Mouse (Mus musculus) intestine, embryonic 15.5 days (tissue): ENCODE measurements at regions not wholly inside any gene's neighbourhood (a gene's known extent, or its start where the extent isn't known, plus 50 kb on each side); places are given as distances from the start of the nearest gene placed in this dataset.

Experiments used
- ATAC-seq: fragments of 200-750 bp; cut with Nextera tagmentation; 2 replicates; pipeline ENCODE4 v1.8.0; 2017; ENCODE audit warnings: moderate TSS enrichment, moderate library complexity
- H3K27ac ChIP-seq: fragments of 300-500 bp; sonication (generic); 2 replicates; pipeline ENCODE4 v1.5.1; 2015; ENCODE audit warnings: mild to moderate bottlenecking, inconsistent platforms
- H3K27me3 ChIP-seq: fragments of 300-500 bp; sonication (generic); replicated peaks from 2 replicates; pipeline ENCODE4 v1.6.1; 2015; ENCODE audit warnings: inconsistent platforms
- H3K36me3 ChIP-seq: fragments of 300-500 bp; sonication (generic); 2 replicates; pipeline ENCODE4 v1.6.1; 2015; ENCODE audit warnings: inconsistent platforms
- H3K4me1 ChIP-seq: fragments of 300-500 bp; sonication (generic); replicated peaks from 2 replicates; pipeline ENCODE4 v1.6.1; 2015; ENCODE audit warnings: inconsistent platforms
- H3K4me2 ChIP-seq: fragments of 300-500 bp; sonication (generic); replicated peaks from 2 replicates; pipeline ENCODE4 v1.6.1; 2015; ENCODE audit warnings: mild to moderate bottlenecking, inconsistent platforms
- H3K4me3 ChIP-seq: fragments of 300-500 bp; sonication (generic); replicated peaks from 2 replicates; pipeline ENCODE4 v1.5.1; 2015; ENCODE audit warnings: inconsistent platforms
- H3K9ac ChIP-seq: fragments of 300-500 bp; sonication (generic); 2 replicates; pipeline ENCODE4 v1.6.1; 2015; ENCODE audit warnings: inconsistent platforms
- H3K9me3 ChIP-seq: fragments of 300-500 bp; sonication (generic); 2 replicates; pipeline ENCODE4 v1.6.1; 2016; ENCODE audit warnings: inconsistent platforms
- WGBS: fragments of 180-500 bp; shearing (Covaris S2); methylation state at CpG from one replicate; pipeline ENCODE4 v1.1.7; 2015; 5-methylcytosine and 5-hydroxymethylcytosine counted together

DNA sequence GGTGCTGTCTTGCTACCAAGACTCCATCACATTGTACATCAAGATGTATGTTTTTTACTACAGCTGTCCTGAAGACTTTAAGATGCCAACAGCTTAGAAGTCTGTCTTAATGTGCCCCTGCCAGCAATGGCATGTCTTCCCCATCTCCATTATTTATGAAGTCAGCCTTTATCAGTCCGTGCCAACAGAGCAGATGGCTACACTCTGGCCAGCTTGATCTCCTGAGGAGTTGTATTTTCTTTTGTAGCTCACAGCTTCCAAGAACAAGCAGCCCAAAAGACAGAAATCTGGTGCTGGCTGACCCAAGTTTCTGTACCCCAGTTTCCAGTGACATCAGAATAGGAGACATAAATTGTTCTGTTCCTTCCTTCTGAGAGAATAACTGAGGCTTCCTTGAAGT is 140.5 kb upstream of the Hnrnpa3 start:
- Histone ChIP-seq H3K4me2 (no peak overlapping the region), H3K36me3 (no peaks in the 10 kb centered on the region), H3K9ac (no peak overlapping the region), H3K4me3 (no peak overlapping the region), H3K4me1 (no peaks in the 10 kb centered on the region), H3K27me3 (no peaks in the 10 kb centered on the region), H3K27ac (no peak overlapping the region), H3K9me3 (no peaks in the 10 kb centered on the region)
- ATAC-seq, result no peak
- WGBS, result 65% methylated on average over 1 of the region's 1 CpGs

DNA sequence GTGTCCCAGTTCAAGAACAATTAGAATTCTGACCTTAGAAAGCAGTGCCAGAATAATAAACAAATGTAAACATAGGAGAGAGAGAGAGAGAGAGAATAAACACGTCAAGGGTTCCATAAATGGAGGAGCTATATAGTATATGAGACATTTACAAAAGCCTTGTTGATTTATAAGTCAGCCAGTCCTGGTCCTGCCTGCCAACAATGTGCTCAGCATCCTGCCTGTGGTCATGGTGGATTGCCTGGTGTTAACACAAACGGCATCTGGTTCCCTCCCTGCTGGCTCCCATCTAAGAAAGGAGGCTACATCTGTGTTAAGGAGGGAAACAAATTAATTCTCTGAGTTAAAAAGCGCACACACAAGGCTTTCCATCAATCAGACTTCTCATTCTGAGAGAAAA is 133.5 kb upstream of the Hnrnpa3 start:
- no peaks in the 10 kb centered on the region for H3K9me3 ChIP-seq
- no peak overlapping the region for H3K9ac ChIP-seq
- no peak for ATAC-seq
- H3K4me1 ChIP-seq, result no peaks in the 10 kb centered on the region
- no peaks in the 10 kb centered on the region for H3K36me3 ChIP-seq
- H3K4me2 ChIP-seq, result no peak overlapping the region
- H3K27ac ChIP-seq, result no peak overlapping the region
- WGBS, result 32% methylated on average over 3 of the region's 3 CpGs
- no peak overlapping the region for H3K4me3 ChIP-seq
- H3K27me3 ChIP-seq, result no peaks in the 10 kb centered on the region

DNA sequence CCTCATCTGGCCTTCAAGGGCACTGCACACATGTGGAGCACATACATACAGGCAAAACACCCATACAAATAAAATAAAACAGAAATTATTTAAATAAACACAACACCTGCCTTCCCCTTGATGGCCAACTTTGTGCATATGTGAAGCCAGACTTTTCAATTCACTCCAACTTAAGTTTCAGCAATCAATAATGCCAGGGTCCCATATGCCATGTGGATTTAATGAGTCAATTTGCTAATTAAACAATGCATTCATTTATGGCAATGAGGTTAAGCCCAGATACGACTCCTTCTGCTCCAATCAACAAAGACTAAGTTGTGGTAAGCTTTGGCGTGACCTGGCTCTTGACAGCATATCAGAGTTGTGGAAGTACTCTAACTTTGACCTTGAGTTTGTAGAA is 130.4 kb upstream of the Hnrnpa3 start:
- H3K9ac ChIP-seq, result no peak overlapping the region
- H3K4me1 ChIP-seq, result no peaks in the 10 kb centered on the region
- H3K4me2 ChIP-seq, result no peak overlapping the region
- H3K9me3 ChIP-seq, result no peaks in the 10 kb centered on the region
- H3K27ac ChIP-seq, result no peak overlapping the region
- no peaks in the 10 kb centered on the region for H3K27me3 ChIP-seq
- no peaks in the 10 kb centered on the region for H3K36me3 ChIP-seq
- 78% methylated on average over 2 of the region's 2 CpGs for WGBS
- no peak overlapping the region for H3K4me3 ChIP-seq
- no peak for ATAC-seq

- WGBS, result 38% methylated on average over 4 of the region's 4 CpGs
- no peak for ATAC-seq
Observed at GRCm38 (mm10) chr2:75538114-75538513, 120.9 kb upstream of the Hnrnpa3 start.

GRCm38 (mm10) chr2:75539726-75540125 is 119.3 kb upstream of the Hnrnpa3 start:
- no peak overlapping the region for H3K9ac ChIP-seq
- no peaks in the 10 kb centered on the region for H3K4me1 ChIP-seq
- H3K4me2 ChIP-seq, result no peak overlapping the region
- H3K9me3 ChIP-seq, result no peaks in the 10 kb centered on the region
- no peak for ATAC-seq
- H3K27ac ChIP-seq, result no peak overlapping the region
- H3K36me3 ChIP-seq, result no peaks in the 10 kb centered on the region
- H3K4me3 ChIP-seq, result no peak overlapping the region
- H3K27me3 ChIP-seq, result no peaks in the 10 kb centered on the region
- WGBS, result 90% methylated on average over 6 of the region's 6 CpGs

More at GRCm38 (mm10) chr2:75538114-75538513, 120.9 kb upstream of the Hnrnpa3 start:
- Histone ChIP-seq H3K4me3 (no peak overlapping the region), H3K36me3 (no peaks in the 10 kb centered on the region), H3K9ac (no peak overlapping the region), H3K27me3 (no peaks in the 10 kb centered on the region), H3K27ac (no peak overlapping the region), H3K9me3 (no peaks in the 10 kb centered on the region), H3K4me2 (no peak overlapping the region), H3K4me1 (no peaks in the 10 kb centered on the region)

GRCm38 (mm10) chr2:75542331-75542730 is 116.7 kb upstream of the Hnrnpa3 start:
- WGBS, result 55% methylated on average over 5 of the region's 5 CpGs
- Histone ChIP-seq H3K4me1 (no peaks in the 10 kb centered on the region), H3K9ac (no peak overlapping the region), H3K27me3 (no peaks in the 10 kb centered on the region), H3K4me3 (no peak overlapping the region), H3K36me3 (no peaks in the 10 kb centered on the region), H3K4me2 (no peak overlapping the region), H3K9me3 (no peaks in the 10 kb centered on the region), H3K27ac (no peak overlapping the region)
- no peak for ATAC-seq

DNA sequence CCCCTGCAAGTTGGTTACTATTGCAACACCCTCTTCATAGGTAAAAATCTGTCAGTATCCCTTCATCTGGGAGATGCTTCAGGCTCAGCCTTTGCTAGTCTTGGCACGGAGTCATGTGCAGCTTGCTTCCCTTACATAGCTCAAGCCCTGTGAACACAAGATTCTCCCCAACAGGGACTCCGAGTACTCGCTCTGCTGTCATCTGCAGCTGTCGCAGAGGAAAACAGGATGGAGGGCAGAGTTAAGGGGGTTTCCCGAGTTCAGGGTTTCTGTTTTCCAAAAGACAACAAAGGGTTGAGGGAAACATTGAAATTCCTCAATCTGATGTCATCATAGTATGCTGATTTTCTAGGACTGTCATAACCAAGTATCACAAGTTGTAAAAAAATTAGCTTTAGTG is 116.3 kb upstream of the Hnrnpa3 start:
- Histone ChIP-seq H3K4me1 (no peaks in the 10 kb centered on the region), H3K36me3 (no peaks in the 10 kb centered on the region), H3K9me3 (no peaks in the 10 kb centered on the region), H3K27ac (no peak overlapping the region), H3K4me2 (no peak overlapping the region), H3K9ac (no peak overlapping the region), H3K27me3 (no peaks in the 10 kb centered on the region), H3K4me3 (no peak overlapping the region)
- WGBS, result 52% methylated on average over 5 of the region's 5 CpGs
- ATAC-seq, result no peak

GRCm38 (mm10) chr2:75545971-75546370 is 113.1 kb upstream of the Hnrnpa3 start:
- H3K36me3 ChIP-seq, result no peaks in the 10 kb centered on the region
- H3K4me2 ChIP-seq, result no peak overlapping the region
- H3K27ac ChIP-seq, result no peak overlapping the region
- 84% methylated on average over 7 of the region's 7 CpGs for WGBS
- H3K27me3 ChIP-seq, result no peaks in the 10 kb centered on the region
- H3K4me1 ChIP-seq, result no peaks in the 10 kb centered on the region
- H3K9me3 ChIP-seq, result no peaks in the 10 kb centered on the region
- no peak overlapping the region for H3K9ac ChIP-seq
- H3K4me3 ChIP-seq, result no peak overlapping the region
- ATAC-seq, result no peak

DNA sequence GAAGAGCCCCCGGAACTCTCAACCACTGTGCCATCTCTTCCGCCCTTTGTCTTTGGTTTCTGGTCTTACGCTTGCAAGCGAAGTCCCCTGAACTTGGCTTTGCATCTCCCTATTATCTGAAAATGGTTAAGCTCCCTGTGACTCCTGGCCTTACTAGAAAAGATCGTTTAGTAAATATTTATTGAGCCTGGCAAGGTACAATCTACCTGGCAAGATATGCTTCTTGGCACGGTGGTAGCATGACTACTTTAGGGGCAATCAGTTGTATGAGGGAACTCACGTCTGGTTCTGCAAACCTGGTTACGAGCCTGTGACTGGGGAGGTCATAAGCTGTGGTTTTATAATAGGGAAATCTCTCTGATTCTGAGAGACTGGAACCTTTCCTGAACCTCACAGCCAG is 103.4 kb upstream of the Hnrnpa3 start:
- Histone ChIP-seq H3K36me3 (no peaks in the 10 kb centered on the region), H3K9ac (no peak overlapping the region), H3K4me1 (no peaks in the 10 kb centered on the region), H3K27ac (no peak overlapping the region), H3K4me3 (no peak overlapping the region), H3K4me2 (no peak overlapping the region), H3K9me3 (no peaks in the 10 kb centered on the region), H3K27me3 (no peaks in the 10 kb centered on the region)
- no peak for ATAC-seq
- WGBS, result 78% methylated on average over 8 of the region's 8 CpGs

DNA sequence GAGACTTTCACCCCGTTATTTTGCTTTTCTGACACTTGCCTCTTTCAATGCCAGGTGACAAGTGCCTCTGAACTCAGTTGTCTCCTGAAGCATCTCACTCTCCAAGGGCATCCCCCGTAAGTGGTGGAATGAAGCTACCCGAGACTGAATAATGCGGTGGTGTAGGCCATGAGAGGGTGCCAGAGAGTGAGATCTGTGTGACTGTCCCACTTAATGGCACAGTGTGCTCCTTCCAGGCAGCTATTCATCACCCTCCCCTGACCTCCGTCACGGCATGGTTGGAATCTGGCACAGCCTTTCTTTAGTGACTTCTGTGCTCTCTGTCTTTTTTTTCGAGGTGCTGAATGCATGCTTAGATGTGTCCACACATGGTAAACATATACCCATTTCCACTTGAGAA is 102.3 kb upstream of the Hnrnpa3 start:
- Histone ChIP-seq H3K27ac (no peak overlapping the region), H3K9me3 (no peaks in the 10 kb centered on the region), H3K36me3 (no peaks in the 10 kb centered on the region), H3K9ac (no peak overlapping the region), H3K4me2 (no peak overlapping the region), H3K4me3 (no peak overlapping the region), H3K27me3 (no peaks in the 10 kb centered on the region), H3K4me1 (no peaks in the 10 kb centered on the region)
- WGBS, result 64% methylated on average over 7 of the region's 7 CpGs
- no peak for ATAC-seq

GRCm38 (mm10) chr2:75557392-75557791 is 101.7 kb upstream of the Hnrnpa3 start:
- H3K27ac ChIP-seq, result no peak overlapping the region
- H3K9me3 ChIP-seq, result no peaks in the 10 kb centered on the region
- no peaks in the 10 kb centered on the region for H3K27me3 ChIP-seq
- ATAC-seq, result no peak
- H3K9ac ChIP-seq, result no peak overlapping the region
- WGBS, result 53% methylated on average over 11 of the region's 11 CpGs
- no peaks in the 10 kb centered on the region for H3K36me3 ChIP-seq
- H3K4me1 ChIP-seq, result no peaks in the 10 kb centered on the region
- H3K4me3 ChIP-seq, result no peak overlapping the region
- H3K4me2 ChIP-seq, result no peak overlapping the region

- no peak for ATAC-seq
- 44% methylated on average over 6 of the region's 6 CpGs for WGBS
Observed at GRCm38 (mm10) chr2:75559920-75560319, 99.1 kb upstream of the Hnrnpa3 start.

DNA sequence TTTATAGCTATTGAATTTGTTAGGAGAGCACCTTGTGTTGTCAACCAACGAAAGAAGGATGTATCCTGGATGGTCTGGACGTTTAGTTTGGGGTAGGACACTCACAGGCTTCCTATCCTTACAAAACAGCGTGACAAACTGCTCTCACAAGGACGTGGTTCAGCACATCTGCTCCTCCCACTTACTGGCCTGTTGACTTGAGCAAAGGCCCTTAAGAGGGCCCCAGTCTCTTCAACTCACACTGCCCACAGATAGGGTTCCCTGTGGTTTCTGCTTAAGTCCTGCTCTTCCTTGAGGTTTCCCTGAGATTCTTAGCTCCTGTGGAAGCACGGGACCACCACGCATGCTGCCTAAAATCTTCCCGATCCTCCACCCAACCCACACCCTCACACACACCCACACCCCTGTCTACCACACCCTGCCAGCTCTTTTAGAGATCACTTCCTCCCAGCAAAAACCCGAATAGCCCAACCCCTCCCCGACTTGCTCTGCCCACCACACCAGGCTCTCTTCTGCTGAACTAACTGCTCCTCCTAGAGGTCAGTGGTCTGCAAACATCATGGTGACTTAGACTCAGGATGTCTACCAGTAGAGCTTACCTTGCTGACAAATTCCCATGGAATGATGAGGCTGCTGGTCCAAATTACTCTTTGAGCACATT is 95.7 kb upstream of the Hnrnpa3 start:
- no peak for ATAC-seq
- Histone ChIP-seq H3K9me3 (no peaks in the 10 kb centered on the region), H3K4me3 (no peak overlapping the region), H3K4me2 (no peak overlapping the region), H3K27me3 (no peaks in the 10 kb centered on the region), H3K27ac (no peak overlapping the region), H3K9ac (no peak overlapping the region), H3K36me3 (no peaks in the 10 kb centered on the region), H3K4me1 (no peaks in the 10 kb centered on the region; the same call in 1 of the 2 replicates)
- WGBS, result 55% methylated on average over 9 of the region's 9 CpGs

More at GRCm38 (mm10) chr2:75559920-75560319, 99.1 kb upstream of the Hnrnpa3 start:
- H3K4me1 ChIP-seq, result no peaks in the 10 kb centered on the region; the same call in 1 of the 2 replicates
- no peaks in the 10 kb centered on the region for H3K9me3 ChIP-seq
- H3K9ac ChIP-seq, result no peak overlapping the region
- H3K27ac ChIP-seq, result no peak overlapping the region
- no peaks in the 10 kb centered on the region for H3K36me3 ChIP-seq
- H3K27me3 ChIP-seq, result no peaks in the 10 kb centered on the region
- no peak overlapping the region for H3K4me2 ChIP-seq
- H3K4me3 ChIP-seq, result no peak overlapping the region
